Mouse (Mus musculus) 3T3-L1 (cell line): ENCODE results near the gene Fut2.

ENCODE experiments used
- DNase-seq: peaks from one replicate; pipeline ENCODE4 v3.0.0-alpha.2; 2015; ENCODE audit warnings: low read depth, low spot score

The Fut2 gene

GRCm38 (mm10) chr7:45702809-45703520 is 36.8 kb upstream of the Fut2 start:
- DNase-seq, result no peak

- no peak for DNase-seq
Measured at GRCm38 (mm10) chr7:45702316-45702715, 36.1 kb upstream of the Fut2 start.

GRCm38 (mm10) chr7:45701607-45702006 is 35.4 kb upstream of the Fut2 start:
- no peak for DNase-seq

- DNase-seq, result no peak
Measured at GRCm38 (mm10) chr7:45701072-45701471, 34.9 kb upstream of the Fut2 start.

- DNase-seq, result peak; percentile 87
Measured at GRCm38 (mm10) chr7:45700301-45701015, 34.3 kb upstream of the Fut2 start.

- no peak for DNase-seq
Measured at GRCm38 (mm10) chr7:45699523-45700141, 33.4 kb upstream of the Fut2 start, which contains the start of gene Car11. Car11 (plus strand) TSS chr7:45699843.

- DNase-seq, result no peak
Measured at GRCm38 (mm10) chr7:45697894-45698293, 31.7 kb upstream of the Fut2 start.

GRCm38 (mm10) chr7:45695098-45695497 is 28.9 kb upstream of the Fut2 start:
- no peak for DNase-seq

- DNase-seq, result no peak
Measured at GRCm38 (mm10) chr7:45693921-45694591, 27.9 kb upstream of the Fut2 start, which contains the start of gene Sec1. Sec1 (minus strand) TSS chr7:45694402.

GRCm38 (mm10) chr7:45692364-45692763 is 26.2 kb upstream of the Fut2 start:
- no peak for DNase-seq

- no peak for DNase-seq
Measured at GRCm38 (mm10) chr7:45689800-45690199, 23.6 kb upstream of the Fut2 start.

- no peak for DNase-seq
Measured at GRCm38 (mm10) chr7:45689099-45689498, 22.9 kb upstream of the Fut2 start.

- DNase-seq, result no peak
Measured at GRCm38 (mm10) chr7:45686841-45687240, 20.6 kb upstream of the Fut2 start.

GRCm38 (mm10) chr7:45685811-45686210 is 19.6 kb upstream of the Fut2 start:
- DNase-seq, result no peak

- no peak for DNase-seq
Measured at GRCm38 (mm10) chr7:45683396-45684050, 17.3 kb upstream of the Fut2 start, which contains the start of gene Ntn5. Ntn5 (plus strand) TSS chr7:45684022.

- peak; percentile 91 for DNase-seq
Measured at GRCm38 (mm10) chr7:45682144-45683126, 16.2 kb upstream of the Fut2 start.

- no peak for DNase-seq
Measured at GRCm38 (mm10) chr7:45681046-45681736, 15.0 kb upstream of the Fut2 start.

GRCm38 (mm10) chr7:45679966-45680621 is 13.9 kb upstream of the Fut2 start:
- DNase-seq, result peak; percentile 87

GRCm38 (mm10) chr7:45678513-45678912 is 12.3 kb upstream of the Fut2 start:
- DNase-seq, result no peak
